Comparison of ENCODE assay signal across 8 mouse cellular contexts in the genomic region with DNA sequence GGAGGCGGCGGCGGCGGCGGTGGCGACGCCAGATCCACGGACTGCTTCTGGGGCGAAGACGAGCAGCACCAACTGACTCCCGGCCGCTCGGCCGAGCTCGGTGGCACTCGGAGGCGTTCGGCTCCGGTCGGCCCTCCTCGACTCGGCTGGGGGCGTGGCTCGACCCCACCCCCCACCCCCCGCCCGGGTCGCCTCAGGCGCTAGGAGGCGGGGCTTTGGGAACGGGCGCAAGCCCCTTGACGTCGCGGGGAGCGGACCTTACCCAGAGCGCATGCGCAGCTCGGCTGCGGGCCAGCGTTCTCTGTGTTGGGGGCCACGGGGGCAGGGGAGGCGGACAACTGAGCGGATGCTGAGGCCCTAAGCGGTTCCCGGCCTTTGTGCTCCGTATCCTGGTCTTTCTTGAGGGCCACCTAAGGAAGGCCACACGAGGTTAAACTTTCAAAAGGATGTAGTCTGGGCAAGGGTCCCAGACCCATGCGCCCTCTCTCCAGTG. TPM values are rescaled to one million over a fixed set of nuclear protein-coding genes. Genes with fewer than 3 reads are reported as not detected.
DNase-seq lines count a peak whose midpoint lies in the region; ATAC-seq and TF ChIP-seq lines count a peak whose summit lies in the region.

Gene Zhx3, minus strand, starts transcription at position 109 of the 493 bp plus-strand sequence.

- H3K4me2 ChIP-seq in hindbrain, postnatal 0 days (ENCODE audit: low read depth, low read length), result peak within 1 kb of the TSS; percentile 56

- H3K9ac ChIP-seq in hindbrain, postnatal 0 days (replicated peaks; ENCODE audit: low read length), result peak within 1 kb of the TSS; percentile 95

- H3K36me3 ChIP-seq in hindbrain, postnatal 0 days (ENCODE audit: insufficient read depth, low read length), result no peaks in the 10 kb centered on the region

- H3K4me3 ChIP-seq in cortical plate, adult 2 months (ENCODE audit: insufficient read depth, low read length), result peak within 1 kb of the TSS; percentile 59
- H3K4me3 ChIP-seq in hindbrain, postnatal 0 days (ENCODE audit: low read length), result peak within 1 kb of the TSS; percentile 91

- TF ChIP-seq CTCF in cortical plate, adult 2 months (IDR thresholded peaks at IDR 0.05; ENCODE audit: extremely low read depth, insufficient read depth, low read length), result no peak
- TF ChIP-seq CTCF in hindbrain, postnatal 0 days (IDR thresholded peaks at IDR 0.05; ENCODE audit: low read depth), result no peak

- WGBS in hindbrain, postnatal 0 days, result under 1% methylated on average over 36 of the region's 48 CpGs

- no peaks in the 10 kb centered on the region for H3K27me3 ChIP-seq in hindbrain, postnatal 0 days (ENCODE audit: insufficient read depth, low read length)

- no peaks in the 10 kb centered on the region for H3K9me3 ChIP-seq in hindbrain, postnatal 0 days (ENCODE audit: low read length)

- no peaks in the 10 kb centered on the region; the same call in 1 of the 2 replicates for H3K4me1 ChIP-seq in cortical plate, adult 2 months (ENCODE audit: control insufficient read depth, insufficient read depth, low read length)
- H3K4me1 ChIP-seq in hindbrain, postnatal 0 days (ENCODE audit: insufficient read depth, low read length), result 0 out of 2 replicates have a peak, but pooled peaks cover 6% of the 10 kb centered on the region

- DNase-seq in adrenal gland, adult (ENCODE audit: inconsistent age in 2 of 2, low spot score in 1 of 2), result peak; percentile 96 to 97
- DNase-seq in gastrocnemius, adult 8-10 months (ENCODE audit: low spot score in 2 of 2), result peak; percentile 85 to 93
- peak; percentile 97 for DNase-seq in hindbrain, postnatal 0 days (ENCODE audit: low spot score)
- DNase-seq in left cerebral cortex, adult 8-10 months (ENCODE audit: low spot score in 2 of 2), result peak; percentile 78 to 85
- peak; percentile 85 to 86 for DNase-seq in right cerebral cortex, adult 2 months (ENCODE audit: low spot score in 2 of 2)
- DNase-seq in urinary bladder, postnatal 14 days (ENCODE audit: low spot score), result peak; percentile 91

- peak; percentile 98 for ATAC-seq in hindbrain, postnatal 0 days
- peak; percentile 91 for ATAC-seq in megakaryocyte, adult 5-6 weeks (ENCODE audit: poor library complexity, severe bottlenecking)

- peak within 1 kb of the TSS; percentile 100 for H3K27ac ChIP-seq in cortical plate, adult 2 months (ENCODE audit: insufficient read depth, low read length)
- H3K27ac ChIP-seq in hindbrain, postnatal 0 days, result peak within 1 kb of the TSS; percentile 98

- peak; percentile 78 for TF ChIP-seq POLR2A in cortical plate, adult 2 months (IDR thresholded peaks at IDR 0.05; ENCODE audit: extremely low read depth, insufficient read depth, low read length)

RNA-seq across cellular contexts. Expression of gene Zhx3, which starts in this region (rescaled TPM):
- polyA plus RNA-seq in cortical plate, adult 2 months (2012; rRNA removed), result 19.8 and 22.3 TPM in 2 replicates
- total RNA-seq in gastrocnemius, adult 8-10 months (2022), result 10 to 100 TPM; 18.9 to 27.5 (median 23.1) TPM
- total RNA-seq in hindbrain, postnatal 0 days (2014; rRNA removed), result 42.5 and 53.0 TPM in 2 replicates
- 17.2 and 18.9 TPM in 2 replicates for polyA plus RNA-seq in hindbrain, postnatal 0 days (2015; fragmentation: Nextera tagmentation; extraction: Ambion mirVana)
- 10 to 100 TPM; 55.1 to 71.0 (median 64.2) TPM for total RNA-seq in left cerebral cortex, adult 8-10 months (2022)
- total RNA-seq in megakaryocyte, adult 5-6 weeks (2015), result 2.9 and 6.2 TPM in 2 replicates
- total RNA-seq in megakaryocyte, adult 5-6 weeks (2017), result 2.8 and 3.9 TPM in 2 replicates

Comparison
In these comparisons a context has a peak if more than half of its experiments do, and no peak if none do; other contexts are left out.
1. Peak in every context shown above with its lines: DNase-seq, ATAC-seq, H3K4me3 ChIP-seq and H3K27ac ChIP-seq.